Mouse (Mus musculus) forebrain, postnatal 0 days (tissue): Measurements from ENCODE around the gene Fbxw11. TPM values are rescaled to one million over a fixed set of nuclear protein-coding genes. Genes with fewer than 3 reads are reported as not detected.
A peak's percentile ranks its signal among the peaks of the same experiment; 100 is the strongest.

Source experiments
- ATAC-seq: fragments of 200-750 bp; cut with Nextera tagmentation; 2 replicates; pipeline ENCODE4 v1.8.0; 2017; ENCODE audit warnings: mild to moderate bottlenecking, moderate library complexity
- DNase-seq: peaks from one replicate; pipeline ENCODE4 v3.0.0-alpha.2; 2015
- H3K27ac ChIP-seq: fragments of 300-500 bp; sonication (generic); 2 replicates; pipeline ENCODE4 v1.5.1; 2014; ENCODE audit warnings: low read depth, mild to moderate bottlenecking, antibody characterized with exemption, low read length, moderate library complexity, mixed read lengths
- H3K27me3 ChIP-seq: fragments of 300-500 bp; sonication (generic); 2 replicates; pipeline ENCODE4 v1.6.1; 2014; ENCODE audit warnings: mild to moderate bottlenecking, low read length, mixed read lengths; ENCODE audit not compliant: insufficient read depth
- H3K36me3 ChIP-seq: fragments of 300-500 bp; sonication (generic); 2 replicates; pipeline ENCODE4 v1.6.1; 2014; ENCODE audit warnings: mild to moderate bottlenecking, moderate library complexity; ENCODE audit not compliant: insufficient read depth
- H3K4me1 ChIP-seq: fragments of 300-500 bp; sonication (generic); 2 replicates; pipeline ENCODE4 v1.6.1; 2014; ENCODE audit warnings: antibody characterized with exemption; ENCODE audit not compliant: insufficient read depth
- H3K4me2 ChIP-seq: fragments of 300-500 bp; sonication (generic); 2 replicates; pipeline ENCODE4 v1.6.1; 2014; ENCODE audit warnings: low read depth, mild to moderate bottlenecking, moderate library complexity
- H3K4me3 ChIP-seq: fragments of 300-500 bp; sonication (generic); 2 replicates; pipeline ENCODE4 v1.5.1; 2014; ENCODE audit warnings: low read depth, low read length, mixed read lengths
- H3K9ac ChIP-seq: fragments of 300-500 bp; sonication (generic); 2 replicates; pipeline ENCODE4 v1.6.1; 2014; ENCODE audit warnings: mild to moderate bottlenecking
- H3K9me3 ChIP-seq: fragments of 300-500 bp; sonication (generic); 2 replicates; pipeline ENCODE4 v1.6.1; 2016; ENCODE audit warnings: low read length
- CTCF ChIP-seq: sonication (generic); IDR thresholded peaks from 2 replicates; pipeline ENCODE4 v1.5.1; 2016; ENCODE audit warnings: antibody characterized with exemption, control low read depth, low read depth
- WGBS: fragments of 180-500 bp; shearing (Covaris S2); extraction: QIAGEN DNeasy Blood & Tissue Kit; methylation state at CpG from one replicate; pipeline ENCODE4 v1.1.7; 2014; 5-methylcytosine and 5-hydroxymethylcytosine counted together
- polyA plus RNA-seq: library from polyadenylated mRNA; unstranded; fragments of >200 nt; fragmentation: Nextera tagmentation; extraction: Ambion mirVana; gene quantifications from 2 replicates; pipeline ENCODE4 v1.2.1, GENCODE M21; 2015
- total RNA-seq: library from RNA; depleted of rRNA; stranded (reverse); fragments of >200 nt; gene quantifications from 2 replicates; pipeline ENCODE4 v1.2.3, GENCODE M21; 2014

The Fbxw11 gene
- total and polyA plus RNA-seq, 2 experiments from 2014 or later: 110 to 161 TPM

- H3K27ac ChIP-seq: no peak overlapping the region
- 69% methylated on average over 3 of the region's 3 CpGs for WGBS
- H3K4me1 ChIP-seq: no peaks in the 10 kb centered on the region
- H3K36me3 ChIP-seq: no peaks in the 10 kb centered on the region
- no peaks in the 10 kb centered on the region for H3K9me3 ChIP-seq
- no peak for ATAC-seq
- no peak overlapping the region for H3K4me3 ChIP-seq
- H3K27me3 ChIP-seq: no peaks in the 10 kb centered on the region
- H3K9ac ChIP-seq: no peak overlapping the region
- no peak for DNase-seq
- TF ChIP-seq CTCF: peak; percentile 29
- no peak overlapping the region for H3K4me2 ChIP-seq
Observed at GRCm38 (mm10) chr11:32633542-32633941, 9.0 kb upstream of the Fbxw11 start.

- Histone ChIP-seq H3K27me3 (no peaks in the 10 kb centered on the region), H3K4me1 (no peaks in the 10 kb centered on the region), H3K27ac (no peak overlapping the region), H3K36me3 (no peaks in the 10 kb centered on the region), H3K4me3 (no peak overlapping the region), H3K9me3 (no peaks in the 10 kb centered on the region), H3K4me2 (no peak overlapping the region), H3K9ac (no peak overlapping the region)
- no peak for TF ChIP-seq CTCF
- no peak for DNase-seq
- no peak for ATAC-seq
- 89% methylated on average over 2 of the region's 2 CpGs for WGBS
Observed at GRCm38 (mm10) chr11:32634143-32634542, 8.4 kb upstream of the Fbxw11 start.

- WGBS: 53% methylated on average over 2 of the region's 2 CpGs
- H3K4me3 ChIP-seq: no peak overlapping the region
- H3K4me1 ChIP-seq: no peaks in the 10 kb centered on the region
- H3K36me3 ChIP-seq: no peaks in the 10 kb centered on the region
- no peaks in the 10 kb centered on the region for H3K27me3 ChIP-seq
- TF ChIP-seq CTCF: no peak
- H3K27ac ChIP-seq: no peak overlapping the region
- H3K4me2 ChIP-seq: no peak overlapping the region
- H3K9ac ChIP-seq: no peak overlapping the region
- DNase-seq (no peak), ATAC-seq (no peak)
- no peaks in the 10 kb centered on the region for H3K9me3 ChIP-seq
Observed at GRCm38 (mm10) chr11:32634842-32635241, 7.7 kb upstream of the Fbxw11 start.

- H3K4me2 ChIP-seq: no peak overlapping the region
- ATAC-seq (no peak), DNase-seq (no peak)
- no peaks in the 10 kb centered on the region for H3K36me3 ChIP-seq
- no peak overlapping the region for H3K4me3 ChIP-seq
- H3K4me1 ChIP-seq: peaks cover 4% of the 10 kb centered on the region; the same call in 1 of the 2 replicates
- H3K9ac ChIP-seq: no peak overlapping the region
- no peak for TF ChIP-seq CTCF
- H3K27ac ChIP-seq: no peak overlapping the region
- H3K27me3 ChIP-seq: no peaks in the 10 kb centered on the region
- WGBS: 74% methylated on average over 4 of the region's 4 CpGs
- no peaks in the 10 kb centered on the region for H3K9me3 ChIP-seq
Observed at GRCm38 (mm10) chr11:32636275-32636674, 6.2 kb upstream of the Fbxw11 start.

- no peak overlapping the region for H3K4me2 ChIP-seq
- WGBS: 85% methylated on average over 8 of the region's 8 CpGs
- H3K4me3 ChIP-seq: no peak overlapping the region
- no peaks in the 10 kb centered on the region for H3K27me3 ChIP-seq
- H3K4me1 ChIP-seq: peaks cover 8% of the 10 kb centered on the region; the same call in 1 of the 2 replicates
- no peak for TF ChIP-seq CTCF
- no peak overlapping the region for H3K9ac ChIP-seq
- H3K27ac ChIP-seq: no peak overlapping the region
- no peaks in the 10 kb centered on the region for H3K36me3 ChIP-seq
- ATAC-seq (no peak), DNase-seq (no peak)
- no peaks in the 10 kb centered on the region for H3K9me3 ChIP-seq
Observed at GRCm38 (mm10) chr11:32638521-32639255, 3.8 kb upstream of the Fbxw11 start.

GRCm38 (mm10) chr11:32640617-32641016, 1.9 kb upstream of the Fbxw11 start:
- Histone ChIP-seq H3K9ac (no peak overlapping the region), H3K9me3 (no peaks in the 10 kb centered on the region), H3K4me2 (no peak overlapping the region), H3K4me3 (no peak overlapping the region), H3K4me1 (peaks cover 12% of the 10 kb centered on the region), H3K27ac (no peak overlapping the region), H3K27me3 (no peaks in the 10 kb centered on the region), H3K36me3 (no peaks in the 10 kb centered on the region)
- ATAC-seq: no peak
- TF ChIP-seq CTCF: no peak
- DNase-seq: no peak
- WGBS: 92% methylated on average over 4 of the region's 4 CpGs
